Mouse (Mus musculus): Measurements from ENCODE around the gene Tekt4.

GRCm38 (mm10) chr17:25418926-25419325, 35.5 kb upstream of the Tekt4 start:
- no peak for TF ChIP-seq POLR2A (IDR thresholded peaks at IDR 0.05; ENCODE audit: extremely low read depth, insufficient read depth, low read length)
- no peak for TF ChIP-seq CTCF (IDR thresholded peaks at IDR 0.05; ENCODE audit: low read depth, low read length)

All from liver, adult 2 months (tissue).